Mouse (Mus musculus): ENCODE measurements around the gene Tsga8. TPM values are rescaled to one million over a fixed set of nuclear protein-coding genes. Genes with fewer than 3 reads are reported as not detected.

The Tsga8 gene
- polyA plus RNA-seq (2012; ENCODE audit: insufficient read depth, low replicate concordance), result not detected in 2 replicates

DNA sequence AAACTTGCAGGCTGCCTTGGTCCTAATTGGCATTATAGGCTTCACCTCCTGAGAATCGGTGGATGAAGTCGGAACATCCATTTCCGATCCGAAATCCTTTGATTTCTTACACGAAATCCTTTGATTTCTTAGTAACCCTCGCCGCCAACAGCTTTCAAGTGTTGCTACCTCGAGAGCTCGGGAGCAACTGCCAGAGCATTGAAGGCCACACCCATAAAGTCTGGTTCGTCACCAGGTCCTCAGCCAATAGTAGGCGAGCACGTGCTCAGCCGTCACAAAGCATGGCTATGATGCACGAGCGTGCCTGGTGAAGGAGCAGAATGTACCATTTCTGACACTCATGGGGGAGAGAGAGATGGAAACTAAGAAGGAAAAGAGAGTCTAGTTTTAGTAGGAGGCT, at the start of gene Tsga8:
Gene Tsga8, minus strand, starts transcription at position 327 of the 400 bp plus-strand sequence.
- peaks cover 10% of the 10 kb centered on the region; the same call in 1 of the 2 replicates for H3K9me3 ChIP-seq
- TF ChIP-seq GATA1 (IDR thresholded peaks at IDR 0.05; ENCODE audit: borderline replicate concordance, low read length) (no peak), FLI1 (IDR thresholded peaks at IDR 0.05; ENCODE audit: low read length) (no peak)

More for the DNA sequence above, at the start of gene Tsga8:
- H3K4me1 ChIP-seq, result no peaks in the 10 kb centered on the region
- H3K4me3 ChIP-seq (replicated peaks), result no peak within 1 kb of the TSS
- no peaks in the 10 kb centered on the region for H3K27me3 ChIP-seq (replicated peaks)
- no peaks in the 10 kb centered on the region for H3K36me3 ChIP-seq (replicated peaks; ENCODE audit: low read length)
